Mouse (Mus musculus) neutrophil, adult 5-6 weeks (primary cell): ENCODE results near the gene Cyfip1. TPM values are rescaled to one million over a fixed set of nuclear protein-coding genes. Genes with fewer than 3 reads are reported as not detected.

ENCODE experiments used
- ATAC-seq: fragments of 151-379, 151-347 bp; 2 replicates; pipeline ENCODE4 v1.8.0; 2017; ENCODE audit warnings: mild to moderate bottlenecking, moderate TSS enrichment; ENCODE audit not compliant: insufficient number of reproducible peaks, poor library complexity, low FRiP score, severe bottlenecking; ENCODE audit errors: extremely low read depth
- total RNA-seq: library from RNA; stranded (forward); fragments of 200-1000 nt; gene quantifications from 2 replicates; pipeline ENCODE4 v1.2.3, GENCODE M21; 2017

Gene Cyfip1
- total RNA-seq, 1 experiment from 2014 or later, result 27.6 TPM

GRCm38 (mm10) chr7:55859518-55859872, 17.9 kb downstream of the Cyfip1 start:
- peak; percentile 34; the same call in 1 of the 2 replicates for ATAC-seq

- no peak for ATAC-seq
These were observed 18.4 kb downstream of the Cyfip1 start for GRCm38 (mm10) chr7:55859956-55860355.

- no peak for ATAC-seq
These were observed 19.6 kb downstream of the Cyfip1 start for GRCm38 (mm10) chr7:55861175-55861574.

- ATAC-seq, result no peak
These were observed 23.5 kb downstream of the Cyfip1 start for GRCm38 (mm10) chr7:55865044-55865443.

GRCm38 (mm10) chr7:55865750-55866416, 24.3 kb downstream of the Cyfip1 start:
- no peak for ATAC-seq

- peak; percentile 63 for ATAC-seq
These were observed 26.7 kb downstream of the Cyfip1 start for GRCm38 (mm10) chr7:55868247-55868646.

- ATAC-seq, result no peak
These were observed 27.7 kb downstream of the Cyfip1 start for GRCm38 (mm10) chr7:55869220-55869619.

- ATAC-seq, result no peak
These were observed 28.9 kb downstream of the Cyfip1 start for GRCm38 (mm10) chr7:55870340-55871020.

- no peak for ATAC-seq
These were observed 29.9 kb downstream of the Cyfip1 start for GRCm38 (mm10) chr7:55871476-55871875.

- no peak for ATAC-seq
These were observed 33.2 kb downstream of the Cyfip1 start for GRCm38 (mm10) chr7:55874703-55875102.

GRCm38 (mm10) chr7:55877721-55878120, 36.2 kb downstream of the Cyfip1 start:
- no peak for ATAC-seq

GRCm38 (mm10) chr7:55880882-55881281, 39.3 kb downstream of the Cyfip1 start:
- ATAC-seq, result no peak

GRCm38 (mm10) chr7:55888603-55889002, 47.1 kb downstream of the Cyfip1 start:
- no peak for ATAC-seq

- ATAC-seq, result 0 out of 2 replicates have a peak, but pooled peaks have one; percentile 36
These were observed 48.5 kb downstream of the Cyfip1 start for GRCm38 (mm10) chr7:55889996-55890395.

GRCm38 (mm10) chr7:55890731-55891130, 49.2 kb downstream of the Cyfip1 start:
- ATAC-seq, result no peak

GRCm38 (mm10) chr7:55891797-55892196, 50.3 kb downstream of the Cyfip1 start:
- ATAC-seq, result no peak

- no peak for ATAC-seq
These were observed 62.2 kb downstream of the Cyfip1 start for GRCm38 (mm10) chr7:55903766-55904165.

GRCm38 (mm10) chr7:55905449-55905848, 63.9 kb downstream of the Cyfip1 start:
- no peak for ATAC-seq

GRCm38 (mm10) chr7:55909519-55909918, 68.0 kb downstream of the Cyfip1 start:
- ATAC-seq, result peak; percentile 64; the same call in 1 of the 2 replicates

GRCm38 (mm10) chr7:55910356-55910755, 68.8 kb downstream of the Cyfip1 start:
- no peak for ATAC-seq
